Mouse (Mus musculus): ENCODE measurements at regions not wholly inside any gene's neighbourhood (a gene's known extent, or its start where the extent isn't known, plus 50 kb on each side); places are given as distances from the start of the nearest gene placed in this dataset.

GRCm38 (mm10) chr6:47647876-47648275 is 52.7 kb upstream of the Ezh2 start:
- 80% methylated on average over 8 of the region's 8 CpGs for WGBS
- Histone ChIP-seq H3K4me1 (ENCODE audit: control insufficient read depth, insufficient read depth, low read length) (peaks cover 1% of the 10 kb centered on the region; the same call in 1 of the 2 replicates), H3K27ac (ENCODE audit: control insufficient read depth, insufficient read depth, low read depth, low read length, poor library complexity) (no peak overlapping the region), H3K4me3 (replicated peaks; ENCODE audit: control insufficient read depth, low read depth, low read length) (no peak overlapping the region)
- TF ChIP-seq CTCF (IDR thresholded peaks at IDR 0.05; ENCODE audit: control insufficient read depth, insufficient read depth, low read length) (no peak), POLR2A (IDR thresholded peaks at IDR 0.05; ENCODE audit: borderline replicate concordance, control insufficient read depth, low read depth, low read length) (no peak)

- Histone ChIP-seq H3K27ac (ENCODE audit: control insufficient read depth, insufficient read depth, low read depth, low read length, poor library complexity) (no peak overlapping the region), H3K4me1 (ENCODE audit: control insufficient read depth, insufficient read depth, low read length) (peaks cover 1% of the 10 kb centered on the region; the same call in 1 of the 2 replicates), H3K4me3 (replicated peaks; ENCODE audit: control insufficient read depth, low read depth, low read length) (no peak overlapping the region)
- 77% methylated on average over 14 of the region's 14 CpGs for WGBS
- no peak for TF ChIP-seq CTCF (IDR thresholded peaks at IDR 0.05; ENCODE audit: control insufficient read depth, insufficient read depth, low read length)
- TF ChIP-seq POLR2A (IDR thresholded peaks at IDR 0.05; ENCODE audit: borderline replicate concordance, control insufficient read depth, low read depth, low read length) = no peak
Measured at GRCm38 (mm10) chr6:47646731-47647567, 51.8 kb upstream of the Ezh2 start.

- WGBS = 74% methylated on average over 1 of the region's 1 CpGs
- H3K27ac ChIP-seq (ENCODE audit: control insufficient read depth, insufficient read depth, low read depth, low read length, poor library complexity) = no peak overlapping the region
- TF ChIP-seq POLR2A (IDR thresholded peaks at IDR 0.05; ENCODE audit: borderline replicate concordance, control insufficient read depth, low read depth, low read length) (no peak), CTCF (IDR thresholded peaks at IDR 0.05; ENCODE audit: control insufficient read depth, insufficient read depth, low read length) (no peak)
- H3K4me1 ChIP-seq (ENCODE audit: control insufficient read depth, insufficient read depth, low read length) = peaks cover 1% of the 10 kb centered on the region; the same call in 1 of the 2 replicates
- H3K4me3 ChIP-seq (replicated peaks; ENCODE audit: control insufficient read depth, low read depth, low read length) = no peak overlapping the region
Measured at GRCm38 (mm10) chr6:47646022-47646421, 50.9 kb upstream of the Ezh2 start.

All from bone marrow, adult 2 months (tissue).